Mouse (Mus musculus): ENCODE measurements at regions not wholly inside any gene's neighbourhood (a gene's known extent, or its start where the extent isn't known, plus 50 kb on each side); places are given as distances from the start of the nearest gene placed in this dataset.

- H3K4me2 ChIP-seq = no peak overlapping the region
- no peak for ATAC-seq (ENCODE audit: insufficient read depth, low FRiP score, low read depth)
- WGBS = 94% methylated on average over 2 of the region's 2 CpGs
- no peaks in the 10 kb centered on the region for H3K36me3 ChIP-seq
- H3K9ac ChIP-seq = no peak overlapping the region
- H3K27ac ChIP-seq = no peak overlapping the region
- H3K4me1 ChIP-seq = no peaks in the 10 kb centered on the region
- 0 out of 2 replicates have a peak, but pooled peaks cover 3% of the 10 kb centered on the region for H3K27me3 ChIP-seq (replicated peaks)
- H3K9me3 ChIP-seq = no peaks in the 10 kb centered on the region
- H3K4me3 ChIP-seq (replicated peaks) = no peak overlapping the region
These were observed 405.1 kb downstream of the Bcor start for GRCm38 (mm10) chrX:11755046-11755445.

DNA sequence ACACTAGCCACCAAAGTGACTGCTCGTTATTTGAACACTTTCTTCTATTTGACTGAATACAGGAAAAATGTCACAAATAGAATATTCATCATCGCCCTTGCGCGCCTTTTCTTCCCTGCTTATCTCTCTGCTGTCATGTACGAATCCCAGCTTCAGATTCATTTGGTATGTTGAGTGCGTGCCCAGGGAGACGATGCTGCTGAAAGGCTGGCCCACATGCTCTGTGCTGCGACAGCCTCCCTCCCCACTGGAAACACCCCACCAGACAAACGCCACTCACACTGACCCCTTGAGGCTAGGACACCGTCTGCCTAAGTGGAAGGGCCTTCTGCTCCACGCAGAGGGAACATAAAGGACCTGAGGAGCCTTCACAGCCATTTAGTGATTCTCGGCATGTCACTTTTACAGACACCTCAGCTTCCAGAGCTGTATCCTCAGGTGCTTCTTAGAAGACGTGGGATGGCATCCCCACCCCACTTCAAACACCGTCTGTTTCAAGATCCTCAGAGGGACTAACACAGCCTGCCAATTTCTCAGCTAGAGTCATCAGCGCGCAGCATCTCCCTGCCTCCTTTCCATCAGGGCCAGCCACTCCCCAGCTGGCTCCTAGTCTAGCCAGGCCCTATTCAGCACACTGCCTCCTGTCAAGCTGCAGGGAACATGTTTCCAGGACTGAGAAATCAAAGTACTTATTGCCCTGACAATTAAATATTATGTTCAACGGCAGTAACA is 396.6 kb downstream of the Bcor start:
- 67% methylated on average over 17 of the region's 17 CpGs for WGBS
- Histone ChIP-seq H3K4me1 (no peaks in the 10 kb centered on the region), H3K9me3 (no peaks in the 10 kb centered on the region)

DNA sequence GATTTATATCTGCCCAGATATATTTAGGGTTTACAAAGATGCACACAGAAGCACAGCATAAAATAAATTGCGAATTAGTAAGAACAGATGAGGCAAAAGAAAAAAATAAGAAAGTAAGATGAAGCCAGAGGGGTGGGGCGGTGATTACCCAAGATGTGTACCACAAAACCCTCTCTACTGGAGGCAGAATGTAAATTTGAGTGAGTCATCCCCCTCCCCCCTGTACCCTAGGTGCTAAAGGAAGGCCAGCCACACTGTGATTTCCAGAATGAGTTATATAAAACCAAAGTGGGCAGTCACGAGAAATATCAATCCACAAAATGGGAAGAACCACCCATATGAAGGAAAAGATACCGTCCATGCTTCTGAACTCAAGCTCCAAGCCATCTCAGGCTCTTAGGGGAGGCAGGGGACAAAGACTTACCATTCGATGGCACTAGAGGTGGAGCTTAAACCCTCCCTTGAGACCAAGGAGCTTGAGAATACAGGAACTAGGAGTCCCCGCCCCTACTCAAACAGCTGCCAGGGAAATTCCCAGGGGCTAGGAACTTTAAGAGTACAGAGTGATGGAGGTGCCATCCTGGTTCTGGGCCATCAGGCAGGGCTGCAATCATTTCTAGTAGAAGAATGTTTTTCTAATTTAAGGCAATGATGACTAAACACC is 383.8 kb downstream of the Bcor start:
- Histone ChIP-seq H3K4me3 (replicated peaks) (no peak overlapping the region), H3K9ac (no peak overlapping the region), H3K9me3 (no peaks in the 10 kb centered on the region), H3K27me3 (replicated peaks) (no peaks in the 10 kb centered on the region), H3K4me2 (no peak overlapping the region), H3K4me1 (no peaks in the 10 kb centered on the region), H3K36me3 (no peaks in the 10 kb centered on the region), H3K27ac (no peak overlapping the region)
- ATAC-seq (ENCODE audit: insufficient read depth, low FRiP score, low read depth) = no peak
- 74% methylated on average over 6 of the region's 6 CpGs for WGBS

More for the DNA sequence above, 396.6 kb downstream of the Bcor start:
- Histone ChIP-seq H3K4me3 (replicated peaks) (no peak overlapping the region), H3K36me3 (no peaks in the 10 kb centered on the region), H3K27ac (no peak overlapping the region), H3K9ac (no peak overlapping the region), H3K27me3 (replicated peaks) (0 out of 2 replicates have a peak, but pooled peaks cover 3% of the 10 kb centered on the region), H3K4me2 (no peak overlapping the region)
- ATAC-seq (ENCODE audit: insufficient read depth, low FRiP score, low read depth) = no peak

DNA sequence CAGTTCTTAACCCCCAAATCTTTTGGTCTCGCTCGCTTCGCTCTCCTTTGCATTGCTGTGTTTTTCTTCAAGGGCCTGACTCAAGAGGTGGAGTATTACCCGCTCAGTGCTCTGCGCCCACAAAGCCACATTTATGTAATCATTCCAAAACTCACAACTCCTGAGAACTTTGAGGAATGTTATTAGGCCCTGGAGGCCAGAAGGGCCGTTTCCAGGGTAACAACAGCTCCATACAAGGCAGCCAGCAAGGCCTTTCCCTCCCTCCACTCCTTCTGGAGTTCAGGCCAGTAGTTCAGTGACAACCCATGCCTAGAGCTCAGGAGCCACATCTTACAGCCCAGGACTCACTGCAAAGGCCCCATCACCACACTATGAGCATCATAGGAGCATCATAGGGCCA is 365.1 kb downstream of the Bcor start:
- no peak overlapping the region for H3K9ac ChIP-seq
- no peak for ATAC-seq (ENCODE audit: insufficient read depth, low FRiP score, low read depth)
- 72% methylated on average over 6 of the region's 6 CpGs for WGBS

GRCm38 (mm10) chrX:11797870-11798269 is 362.3 kb downstream of the Bcor start:
- no peaks in the 10 kb centered on the region for H3K36me3 ChIP-seq
- no peaks in the 10 kb centered on the region for H3K27me3 ChIP-seq (replicated peaks)
- 27% methylated on average over 10 of the region's 11 CpGs for WGBS
- no peaks in the 10 kb centered on the region for H3K9me3 ChIP-seq
- no peak overlapping the region for H3K27ac ChIP-seq
- H3K9ac ChIP-seq = no peak overlapping the region
- no peaks in the 10 kb centered on the region for H3K4me1 ChIP-seq
- no peak overlapping the region for H3K4me3 ChIP-seq (replicated peaks)
- no peak for ATAC-seq (ENCODE audit: insufficient read depth, low FRiP score, low read depth)
- H3K4me2 ChIP-seq = no peak overlapping the region

More for the DNA sequence above, 365.1 kb downstream of the Bcor start:
- H3K36me3 ChIP-seq = no peaks in the 10 kb centered on the region
- H3K4me1 ChIP-seq = no peaks in the 10 kb centered on the region
- no peak overlapping the region for H3K4me3 ChIP-seq (replicated peaks)
- no peak overlapping the region for H3K4me2 ChIP-seq
- no peak overlapping the region for H3K27ac ChIP-seq
- no peaks in the 10 kb centered on the region for H3K9me3 ChIP-seq
- no peaks in the 10 kb centered on the region for H3K27me3 ChIP-seq (replicated peaks)

DNA sequence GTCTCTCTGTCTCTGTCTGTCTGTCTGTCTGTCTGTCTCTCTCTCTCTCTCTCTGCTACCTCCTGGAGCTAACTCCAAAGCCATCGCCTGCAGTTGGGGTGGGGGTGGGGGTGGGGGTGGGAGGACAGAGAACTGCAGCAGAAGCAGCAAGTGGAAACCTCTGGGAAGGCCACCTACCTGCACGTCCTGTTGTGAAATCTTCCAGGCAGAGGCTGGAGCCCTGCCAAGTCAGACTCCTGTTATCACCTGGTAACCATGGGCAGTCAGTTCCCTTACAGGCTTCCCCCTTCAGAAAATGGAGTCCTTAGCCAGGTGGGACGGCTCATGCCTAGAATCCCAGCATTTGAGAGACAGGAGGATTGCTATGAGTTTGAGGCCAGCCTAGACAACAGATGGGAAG is 361.8 kb downstream of the Bcor start:
- Histone ChIP-seq H3K9me3 (no peaks in the 10 kb centered on the region), H3K9ac (no peak overlapping the region), H3K4me1 (no peaks in the 10 kb centered on the region), H3K27me3 (replicated peaks) (no peaks in the 10 kb centered on the region), H3K36me3 (no peaks in the 10 kb centered on the region), H3K27ac (no peak overlapping the region), H3K4me2 (no peak overlapping the region), H3K4me3 (replicated peaks) (no peak overlapping the region)
- WGBS = 25% methylated on average over 3 of the region's 3 CpGs
- ATAC-seq (ENCODE audit: insufficient read depth, low FRiP score, low read depth) = peak; percentile 53; the same call in 1 of the 2 replicates

- H3K4me3 ChIP-seq (replicated peaks) = no peak overlapping the region
- 72% methylated on average over 16 of the region's 16 CpGs for WGBS
- H3K27ac ChIP-seq = no peak overlapping the region
- H3K36me3 ChIP-seq = no peaks in the 10 kb centered on the region
- no peak overlapping the region for H3K9ac ChIP-seq
- no peaks in the 10 kb centered on the region for H3K9me3 ChIP-seq
- H3K4me1 ChIP-seq = no peaks in the 10 kb centered on the region
- no peaks in the 10 kb centered on the region for H3K27me3 ChIP-seq (replicated peaks)
- no peak overlapping the region for H3K4me2 ChIP-seq
- ATAC-seq (ENCODE audit: insufficient read depth, low FRiP score, low read depth) = no peak
These were observed 359.7 kb downstream of the Bcor start for GRCm38 (mm10) chrX:11800400-11800941.

GRCm38 (mm10) chrX:11801208-11801607 is 358.9 kb downstream of the Bcor start:
- H3K9ac ChIP-seq = no peak overlapping the region
- H3K36me3 ChIP-seq = no peaks in the 10 kb centered on the region
- no peaks in the 10 kb centered on the region for H3K27me3 ChIP-seq (replicated peaks)
- H3K9me3 ChIP-seq = no peaks in the 10 kb centered on the region
- H3K4me3 ChIP-seq (replicated peaks) = no peak overlapping the region
- no peaks in the 10 kb centered on the region for H3K4me1 ChIP-seq
- no peak for ATAC-seq (ENCODE audit: insufficient read depth, low FRiP score, low read depth)
- no peak overlapping the region for H3K27ac ChIP-seq
- H3K4me2 ChIP-seq = no peak overlapping the region
- WGBS = 62% methylated on average over 3 of the region's 3 CpGs

DNA sequence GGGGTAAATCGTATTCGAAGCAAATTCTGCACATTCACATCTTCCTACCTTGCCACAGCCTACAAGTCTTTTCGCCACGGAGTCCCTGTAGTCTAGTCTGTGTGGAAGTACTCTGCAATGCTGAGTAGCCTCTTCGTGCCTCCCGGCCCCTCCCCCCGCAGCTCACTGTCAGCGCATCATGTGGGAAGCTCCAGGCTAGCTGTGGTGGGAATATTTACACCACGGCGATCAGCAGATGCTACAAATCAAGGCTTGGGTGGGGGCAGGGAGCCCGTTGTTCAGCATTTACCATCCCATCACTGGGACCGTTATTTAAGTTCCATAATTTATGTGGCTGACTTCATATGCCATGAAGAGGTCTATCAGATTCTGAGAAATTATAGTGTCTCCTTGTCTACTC is 358.5 kb downstream of the Bcor start:
- H3K27ac ChIP-seq = no peak overlapping the region
- no peaks in the 10 kb centered on the region for H3K4me1 ChIP-seq
- no peak overlapping the region for H3K4me3 ChIP-seq (replicated peaks)
- H3K9ac ChIP-seq = no peak overlapping the region
- no peaks in the 10 kb centered on the region for H3K36me3 ChIP-seq
- ATAC-seq (ENCODE audit: insufficient read depth, low FRiP score, low read depth) = no peak
- H3K27me3 ChIP-seq (replicated peaks) = no peaks in the 10 kb centered on the region
- H3K9me3 ChIP-seq = no peaks in the 10 kb centered on the region
- no peak overlapping the region for H3K4me2 ChIP-seq
- 49% methylated on average over 12 of the region's 12 CpGs for WGBS

DNA sequence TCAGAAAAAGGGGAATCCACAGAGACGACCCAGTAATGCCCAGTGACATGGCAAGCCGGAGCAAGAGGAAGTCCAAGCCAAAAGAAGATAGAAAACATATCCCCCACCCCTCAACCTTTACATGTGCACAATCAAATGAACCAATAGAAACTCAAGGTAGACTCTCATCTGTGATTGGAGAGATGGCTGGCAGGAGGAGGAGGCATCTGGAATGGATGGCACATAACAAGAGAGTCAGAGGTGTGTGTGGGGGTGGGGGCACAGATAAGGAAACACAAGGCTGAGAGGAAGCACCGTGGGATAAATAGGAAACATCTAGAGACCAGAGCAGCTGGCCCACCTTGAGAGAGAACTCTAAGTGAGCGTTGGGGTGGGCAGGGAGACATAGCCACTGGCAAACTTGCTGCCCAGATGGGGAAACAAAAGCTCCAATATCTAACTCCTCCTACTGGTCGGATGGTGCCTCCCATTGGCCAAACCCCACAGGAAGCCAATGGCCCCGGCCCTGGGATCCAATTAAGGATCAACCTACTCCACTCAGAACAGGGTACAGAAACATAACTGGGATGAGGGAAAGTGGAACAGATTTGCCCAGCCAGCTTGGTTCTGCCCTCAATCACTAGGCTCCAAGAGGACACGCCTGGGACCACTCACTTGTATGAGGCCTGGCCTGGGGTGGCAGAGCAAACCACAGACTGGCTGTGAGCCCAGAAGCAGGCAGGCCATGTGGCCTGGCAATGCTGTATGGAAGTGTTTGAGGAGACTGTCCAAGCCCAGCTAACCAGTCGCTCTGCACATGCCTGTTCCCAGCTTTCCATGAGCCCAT is 357.9 kb downstream of the Bcor start:
- Histone ChIP-seq H3K9me3 (no peaks in the 10 kb centered on the region), H3K27me3 (replicated peaks) (0 out of 2 replicates have a peak, but pooled peaks cover 3% of the 10 kb centered on the region), H3K27ac (no peak overlapping the region), H3K4me2 (no peak overlapping the region), H3K4me1 (0 out of 2 replicates have a peak, but pooled peaks cover 2% of the 10 kb centered on the region), H3K4me3 (replicated peaks) (no peak overlapping the region), H3K9ac (no peak overlapping the region), H3K36me3 (no peaks in the 10 kb centered on the region)
- ATAC-seq (ENCODE audit: insufficient read depth, low FRiP score, low read depth) = peak; percentile 19; the same call in 1 of the 2 replicates
- 52% methylated on average over 8 of the region's 8 CpGs for WGBS

DNA sequence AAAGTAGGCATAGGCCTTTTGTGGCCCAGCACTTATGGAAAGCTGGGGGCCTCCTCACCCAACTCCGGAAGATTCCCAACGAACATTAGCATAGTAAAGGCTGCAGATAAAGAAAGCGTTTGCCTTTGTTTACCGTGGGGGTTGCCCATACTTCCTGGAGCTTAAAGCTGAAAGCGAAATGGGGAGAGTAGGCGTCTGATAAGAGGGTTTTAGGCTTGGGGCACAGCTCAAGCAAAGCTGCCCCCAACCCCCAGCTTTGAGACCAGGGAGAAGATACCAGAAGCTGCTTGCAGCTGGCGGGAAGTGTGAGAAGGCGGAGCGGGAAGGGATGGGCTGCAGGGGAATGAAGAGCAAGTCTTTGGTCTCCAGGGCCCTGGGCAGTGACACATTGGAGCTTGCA is 356.9 kb downstream of the Bcor start:
- Histone ChIP-seq H3K36me3 (no peaks in the 10 kb centered on the region), H3K27me3 (replicated peaks) (peaks cover 5% of the 10 kb centered on the region; the same call in 1 of the 2 replicates)

More for the DNA sequence above, 356.9 kb downstream of the Bcor start:
- H3K4me3 ChIP-seq (replicated peaks) = no peak overlapping the region
- no peak overlapping the region for H3K9ac ChIP-seq
- H3K27ac ChIP-seq = no peak overlapping the region
- WGBS = 21% methylated on average over 9 of the region's 9 CpGs
- no peak overlapping the region; the same call in 1 of the 2 replicates for H3K4me2 ChIP-seq
- 0 out of 2 replicates have a peak, but pooled peaks cover 2% of the 10 kb centered on the region for H3K4me1 ChIP-seq
- H3K9me3 ChIP-seq = no peaks in the 10 kb centered on the region
- no peak for ATAC-seq (ENCODE audit: insufficient read depth, low FRiP score, low read depth)
